Mouse (Mus musculus) heart, postnatal 10 days (tissue): ENCODE measurements around the gene Yif1b. TPM values are rescaled to one million over a fixed set of nuclear protein-coding genes. Genes with fewer than 3 reads are reported as not detected.
"Not testable (repeated sequence)": the region's sequence is repeated elsewhere in the genome, so short reads cannot be mapped to it uniquely, and the experiment has no call there.

Experiments used
- DNase-seq, 2 experiments: peaks; one replicate each; pipeline ENCODE4 v3.0.0; 2021
- intact Hi-C: fragments of 180-260 bp; cut with DNase I; formaldehyde crosslinking; loops from one replicate; pipeline ENCODE4 v1.15.1; 2025
- total RNA-seq, 2 experiments: library from RNA; stranded (reverse); gene quantifications; 2 replicates each; pipeline ENCODE4 v1.2.3; 2021

The Yif1b gene
- total RNA-seq, 2 experiments from 2014 or later: 72.9 to 75.1 TPM

- intact Hi-C loops, DNase-seq: not testable (repeated sequence)
Observed at GRCm38 (mm10) chr7:29237596-29237995, 533 bp upstream of the Yif1b start.

GRCm38 (mm10) chr7:29244732-29245416, 6.7 kb downstream of the Yif1b start:
- intact Hi-C loops: loop anchor here (5.0 kb wide), 4 partner anchors 37 to 277 kb away; partner anchors contain the start of genes Ryr1 and Spint2
- DNase-seq: peak in 1 of 2 experiments; percentile 50

GRCm38 (mm10) chr7:29246015-29246414, 7.9 kb downstream of the Yif1b start:
- intact Hi-C loops: loop anchor here (2.0 to 5.0 kb wide), 4 partner anchors 36 to 276 kb away; partner anchors contain the start of gene Spint2
- DNase-seq: no peak

- DNase-seq: no peak
- intact Hi-C loops: loop anchor here (2.0 to 5.0 kb wide), 4 partner anchors 36 to 276 kb away; partner anchors contain the start of gene Spint2
Observed at GRCm38 (mm10) chr7:29246619-29247313, 8.6 kb downstream of the Yif1b start.

- intact Hi-C loops: loop anchor here (2.0 to 5.0 kb wide), 4 partner anchors 35 to 275 kb away; partner anchors contain the start of gene Spint2
- peak; percentile 83 to 92 for DNase-seq
Observed at GRCm38 (mm10) chr7:29247314-29247700, 9.2 kb downstream of the Yif1b start.

- intact Hi-C loops: loop anchor here (2.0 to 5.0 kb wide), 4 partner anchors 35 to 275 kb away; partner anchors contain the start of gene Spint2
- peak; percentile 38 to 53 for DNase-seq
Observed at GRCm38 (mm10) chr7:29247706-29248105, 9.6 kb downstream of the Yif1b start.

- DNase-seq: peak; percentile 56
- intact Hi-C loops: loop anchor here (5.0 kb wide), 3 partner anchors 34 to 274 kb away; partner anchors contain the start of gene Spint2
Observed at GRCm38 (mm10) chr7:29248261-29248841, 10.2 kb downstream of the Yif1b start, which contains the start of gene 2200002D01Rik. 2200002D01Rik (minus strand) TSS chr7:29248466.

- intact Hi-C loops: no loop called here
- no peak for DNase-seq
Observed at GRCm38 (mm10) chr7:29251166-29251565, 13.0 kb downstream of the Yif1b start.

GRCm38 (mm10) chr7:29253842-29254241, 15.7 kb downstream of the Yif1b start:
- no peak for DNase-seq
- intact Hi-C loops: no loop called here

GRCm38 (mm10) chr7:29255875-29256274, 17.7 kb downstream of the Yif1b start:
- intact Hi-C loops: no loop called here
- DNase-seq: no peak

- DNase-seq: no peak
- intact Hi-C loops: no loop called here
Observed at GRCm38 (mm10) chr7:29257368-29257767, 19.2 kb downstream of the Yif1b start.

GRCm38 (mm10) chr7:29259781-29260730, 21.9 kb downstream of the Yif1b start:
- intact Hi-C loops: no loop called here
- DNase-seq: no peak

GRCm38 (mm10) chr7:29262151-29262550, 24.0 kb downstream of the Yif1b start:
- intact Hi-C loops: no loop called here
- DNase-seq: no peak

GRCm38 (mm10) chr7:29263831-29264230, 25.7 kb downstream of the Yif1b start:
- no peak for DNase-seq
- intact Hi-C loops: no loop called here

- intact Hi-C loops: no loop called here
- DNase-seq: no peak
Observed at GRCm38 (mm10) chr7:29265636-29266035, 27.5 kb downstream of the Yif1b start.

- no peak for DNase-seq
Observed at GRCm38 (mm10) chr7:29266931-29267330, 28.8 kb downstream of the Yif1b start.

GRCm38 (mm10) chr7:29270445-29270844, 32.3 kb downstream of the Yif1b start:
- intact Hi-C loops: no loop called here
- DNase-seq: no peak

More at GRCm38 (mm10) chr7:29266931-29267330, 28.8 kb downstream of the Yif1b start:
- intact Hi-C loops: no loop called here

- DNase-seq: peak; percentile 48 to 54
- intact Hi-C loops: no loop called here
Observed at GRCm38 (mm10) chr7:29271687-29272465, 33.7 kb downstream of the Yif1b start.

GRCm38 (mm10) chr7:29276715-29277114, 38.6 kb downstream of the Yif1b start:
- DNase-seq: no peak
- intact Hi-C loops: no loop called here
